Mouse (Mus musculus) G1E-ER4 (cell line): ENCODE results near the gene Gdnf. TPM values are rescaled to one million over a fixed set of nuclear protein-coding genes. Genes with fewer than 3 reads are reported as not detected.

Source experiments
- GATA1 ChIP-seq: IDR thresholded peaks from one replicate; pipeline ENCODE4 v1.8.0; 2012; ENCODE audit warnings: low read length, inconsistent platforms
- polyA plus RNA-seq: library from polyadenylated mRNA; stranded (reverse); fragments of >175 nt; gene quantifications from 2 replicates; pipeline ENCODE4 v1.2.3, GENCODE M21; 2012

Gene Gdnf
- polyA plus RNA-seq, 1 experiment = not detected

DNA sequence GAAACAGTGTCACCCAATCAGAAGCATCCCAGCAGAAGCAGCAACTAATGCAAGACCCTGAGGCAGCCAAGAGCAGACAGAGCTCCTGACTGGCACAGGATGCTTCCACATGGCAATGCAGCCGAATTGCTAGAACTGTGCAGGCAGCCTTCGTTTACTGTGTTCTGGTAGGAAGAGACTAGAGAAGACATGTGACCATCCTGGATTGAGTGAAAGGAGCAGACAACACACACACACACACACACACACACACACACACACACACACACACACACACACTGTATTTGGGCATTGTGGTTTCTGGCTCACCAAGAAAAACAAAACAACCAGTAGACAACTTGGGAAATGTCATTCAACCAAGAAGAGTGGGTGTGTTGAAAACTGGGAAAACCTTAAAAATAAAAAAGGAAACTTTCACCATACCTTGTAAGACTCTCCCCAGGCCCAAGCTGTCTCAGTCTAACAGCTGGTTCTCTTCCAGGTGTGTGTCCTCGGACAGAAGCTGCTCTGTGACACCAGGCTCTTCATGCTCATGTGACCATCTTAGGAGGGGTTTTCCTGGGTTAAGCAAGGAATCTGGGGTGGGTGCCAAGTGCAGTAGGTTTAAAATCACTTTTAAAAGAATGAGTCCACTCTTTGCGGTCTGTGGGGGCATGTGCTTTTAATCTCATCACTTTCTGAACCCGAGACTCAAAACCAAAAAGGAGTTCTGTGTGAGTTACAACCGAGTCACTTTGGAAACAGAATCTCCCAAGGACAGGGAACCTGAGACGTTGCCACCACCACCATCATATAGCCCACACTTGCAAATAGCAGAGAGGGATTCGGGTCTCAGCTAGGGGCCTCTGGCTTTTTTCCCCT, 27.6 kb downstream of the Gdnf start:
- no peak for TF ChIP-seq GATA1

GRCm38 (mm10) chr15:7838921-7839309, 28.3 kb downstream of the Gdnf start:
- TF ChIP-seq GATA1 = no peak

DNA sequence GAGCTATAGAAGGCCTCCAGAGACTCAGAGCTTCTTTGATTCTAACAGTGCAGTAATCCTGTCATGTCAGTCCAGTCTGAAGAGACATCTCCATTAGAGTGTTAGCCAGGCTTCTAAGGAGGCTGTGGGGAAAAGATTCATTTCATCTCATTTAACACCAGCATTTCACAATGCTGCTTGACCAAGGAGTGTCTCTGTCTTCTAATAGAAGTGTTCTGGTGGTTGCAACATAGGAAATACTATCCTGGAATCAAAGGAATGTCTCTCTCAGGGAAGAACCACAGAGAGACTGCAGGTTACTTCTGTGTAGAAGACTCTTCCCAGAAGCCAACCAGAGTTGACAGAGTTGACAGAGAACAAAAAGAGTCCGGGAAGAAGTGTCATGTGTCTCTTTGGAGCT, 31.0 kb downstream of the Gdnf start:
- TF ChIP-seq GATA1 = no peak

DNA sequence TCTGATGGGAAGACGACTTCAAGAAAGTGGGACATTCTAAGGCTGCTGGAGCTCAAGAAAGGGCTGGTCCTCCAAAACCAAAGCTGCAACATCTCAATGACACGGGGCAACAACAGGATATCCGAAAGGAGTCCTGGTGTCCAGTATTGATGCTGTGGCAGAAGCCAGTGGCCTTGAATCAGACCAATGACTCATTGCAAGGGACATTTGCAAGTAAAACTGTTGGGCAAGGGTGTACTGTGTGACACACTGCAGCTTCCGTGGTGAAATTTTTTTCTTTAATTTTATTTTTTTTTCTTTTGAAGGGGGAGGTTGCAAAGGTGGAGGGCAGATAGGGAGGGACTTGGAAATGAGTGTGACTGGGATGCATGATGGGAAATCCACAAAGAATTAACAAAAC, 31.8 kb downstream of the Gdnf start:
- TF ChIP-seq GATA1 = no peak

GRCm38 (mm10) chr15:7857418-7857817, 46.8 kb downstream of the Gdnf start:
- TF ChIP-seq GATA1 = no peak

DNA sequence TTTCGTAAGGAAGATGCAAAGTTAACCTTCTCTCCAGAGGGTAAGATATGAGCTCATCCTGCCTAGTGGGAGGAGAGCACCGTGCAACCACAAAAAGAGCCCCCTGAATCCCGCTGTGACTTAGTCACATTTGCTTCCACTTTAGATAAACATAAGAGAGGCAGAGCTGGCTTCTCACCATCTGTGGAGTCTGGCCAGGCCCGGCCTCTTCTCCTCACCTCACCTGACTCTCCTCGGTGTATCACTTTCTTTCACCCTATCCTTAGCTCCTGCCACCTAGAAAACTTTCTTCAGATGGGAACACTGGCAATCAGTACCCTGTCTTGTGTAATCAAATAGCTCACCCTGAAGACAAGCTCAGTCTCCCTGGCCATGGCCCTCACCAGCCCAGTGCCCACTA, 48.2 kb downstream of the Gdnf start:
- no peak for TF ChIP-seq GATA1

GRCm38 (mm10) chr15:7862890-7863289, 52.2 kb downstream of the Gdnf start:
- no peak for TF ChIP-seq GATA1

GRCm38 (mm10) chr15:7863328-7863727, 52.7 kb downstream of the Gdnf start:
- no peak for TF ChIP-seq GATA1

GRCm38 (mm10) chr15:7865305-7865704, 54.7 kb downstream of the Gdnf start:
- no peak for TF ChIP-seq GATA1

DNA sequence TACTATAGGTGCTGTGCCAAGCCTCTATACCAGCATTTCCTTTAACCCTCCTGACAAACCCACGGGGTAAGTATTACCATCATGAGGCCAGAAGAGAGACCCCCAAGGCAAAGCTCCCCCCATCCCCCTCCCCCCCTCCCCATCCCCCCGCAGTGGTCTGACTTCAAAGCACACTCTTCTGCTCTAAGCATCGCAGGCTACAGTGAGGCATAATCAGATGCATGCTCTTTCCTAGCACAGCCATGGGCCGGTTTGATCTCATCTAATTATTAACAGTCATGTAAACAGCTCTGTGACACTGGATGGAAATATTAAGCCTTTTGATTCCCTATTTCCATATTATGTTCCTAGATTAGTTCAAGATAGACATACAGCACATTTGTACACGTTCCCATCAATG, 61.8 kb downstream of the Gdnf start:
- TF ChIP-seq GATA1 = no peak

DNA sequence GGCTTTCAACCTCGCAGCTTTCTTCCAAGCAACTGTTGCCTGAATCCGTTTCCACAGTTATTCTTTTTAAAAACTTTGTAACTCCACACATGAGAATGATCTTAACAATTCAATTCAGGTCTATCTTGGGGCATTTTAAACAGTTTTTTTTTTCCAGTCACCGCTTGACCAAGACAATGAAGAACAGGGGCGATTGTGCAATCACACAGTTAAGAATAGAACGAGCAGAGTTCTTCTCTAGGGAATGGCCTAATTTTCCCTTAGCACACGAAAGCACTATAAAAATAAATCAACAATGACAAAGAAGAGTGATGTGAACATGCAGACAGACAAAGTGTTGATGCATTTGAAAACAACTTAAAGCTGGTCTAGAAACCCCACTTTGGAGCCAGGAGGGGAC, 65.2 kb downstream of the Gdnf start:
- no peak for TF ChIP-seq GATA1

DNA sequence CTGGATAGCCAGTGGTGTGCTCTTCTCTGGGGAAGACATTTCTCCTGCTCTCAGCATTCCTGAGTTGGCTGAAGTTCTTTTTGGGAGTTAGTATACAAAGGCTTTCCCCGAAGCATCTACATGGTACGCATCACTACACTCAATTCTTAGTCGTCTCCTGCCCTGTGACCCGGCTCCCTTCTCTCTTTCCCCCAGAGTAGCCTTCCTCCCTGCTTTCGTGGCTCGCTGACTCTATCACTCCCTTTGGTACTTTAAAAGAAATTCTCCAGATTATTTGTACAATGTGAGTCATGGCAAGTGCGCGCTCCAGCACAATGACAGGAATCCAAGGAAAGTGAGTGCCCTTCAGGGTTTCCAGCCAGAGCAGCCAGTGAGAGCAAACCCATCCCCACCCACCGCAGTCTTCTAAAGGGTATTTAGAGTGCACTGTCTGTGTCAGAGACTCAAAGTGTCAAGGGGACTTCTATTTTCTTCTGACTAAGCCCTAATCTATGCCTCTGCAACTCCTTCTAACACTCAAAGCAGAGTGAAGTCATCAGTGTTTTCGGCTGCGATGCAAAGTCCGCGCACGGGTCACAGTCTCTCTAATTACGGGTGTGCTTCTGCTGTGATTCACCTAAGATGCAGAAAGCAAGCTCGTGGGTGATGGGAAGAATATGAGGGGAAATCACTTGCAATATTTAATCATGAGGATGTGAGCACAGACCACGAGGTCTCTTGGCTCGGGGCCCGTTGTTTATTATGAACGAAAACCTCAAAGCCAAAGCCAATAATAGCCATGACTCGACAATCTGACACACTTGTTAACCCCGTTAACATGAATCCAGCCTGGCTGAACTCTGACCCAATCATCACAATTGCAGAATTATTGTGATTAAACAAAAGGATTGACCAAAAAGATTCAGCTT, 67.2 kb downstream of the Gdnf start:
- no peak for TF ChIP-seq GATA1

- TF ChIP-seq GATA1 = no peak
These were observed 68.2 kb downstream of the Gdnf start for GRCm38 (mm10) chr15:7878861-7879260.

DNA sequence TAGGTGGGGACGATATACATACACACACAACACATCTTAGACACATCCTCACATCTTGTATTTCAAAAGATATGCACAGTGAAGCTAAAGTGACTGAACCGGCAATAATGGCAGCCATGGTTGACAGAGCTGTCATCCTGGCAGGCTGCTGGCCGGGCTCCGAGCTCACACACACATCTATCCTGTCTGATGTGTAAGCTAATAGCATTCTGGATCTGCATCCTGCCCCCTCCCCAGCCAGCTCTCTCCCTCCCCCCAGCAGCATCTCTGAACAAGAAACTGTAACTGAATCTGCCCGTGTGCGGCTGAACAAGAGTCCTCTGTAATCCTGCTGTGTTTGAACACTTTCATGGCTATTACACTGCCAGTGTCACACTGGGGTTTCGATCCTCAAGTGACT, 69.3 kb downstream of the Gdnf start:
- TF ChIP-seq GATA1 = no peak

DNA sequence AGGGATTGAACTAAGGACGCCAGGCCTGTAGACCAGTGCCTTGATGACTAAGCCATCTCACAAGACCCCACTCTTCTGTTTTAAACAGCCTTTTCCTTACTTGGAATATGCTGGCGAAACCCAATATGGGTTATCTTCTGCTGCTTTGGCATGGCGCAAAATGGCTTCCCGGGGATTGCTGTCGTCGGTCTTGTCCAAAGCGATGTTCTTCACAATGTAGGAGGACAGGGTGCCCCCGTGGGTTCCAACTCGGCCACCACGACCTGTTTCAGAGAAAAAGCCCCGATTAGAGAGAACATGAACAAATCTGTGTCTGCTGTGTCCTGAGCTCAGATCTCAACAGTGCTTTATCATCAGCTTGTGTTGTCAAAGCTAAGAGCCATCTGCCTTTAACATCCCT, 73.5 kb downstream of the Gdnf start:
- no peak for TF ChIP-seq GATA1

- no peak for TF ChIP-seq GATA1
These were observed 74.5 kb downstream of the Gdnf start for GRCm38 (mm10) chr15:7885106-7885505.
